Mouse (Mus musculus) hindbrain, embryonic 12.5 days (tissue): ENCODE measurements at regions not wholly inside any gene's neighbourhood (a gene's known extent, or its start where the extent isn't known, plus 50 kb on each side); places are given as distances from the start of the nearest gene placed in this dataset.

Experiments used
- ATAC-seq: fragments of 200-750 bp; cut with Nextera tagmentation; 2 replicates; pipeline ENCODE4 v1.8.0; 2017; ENCODE audit warnings: moderate TSS enrichment; ENCODE audit not compliant: low FRiP score
- H3K27ac ChIP-seq: fragments of 300-500 bp; sonication (generic); 2 replicates; pipeline ENCODE4 v1.5.1; 2016; ENCODE audit warnings: mild to moderate bottlenecking
- H3K27me3 ChIP-seq: fragments of 300-500 bp; sonication (generic); 2 replicates; pipeline ENCODE4 v1.6.1; 2016; ENCODE audit warnings: mild to moderate bottlenecking
- H3K36me3 ChIP-seq: fragments of 300-500 bp; sonication (generic); 2 replicates; pipeline ENCODE4 v1.6.1; 2016; ENCODE audit warnings: mild to moderate bottlenecking
- H3K4me1 ChIP-seq: fragments of 300-500 bp; sonication (generic); 2 replicates; pipeline ENCODE4 v1.6.1; 2016
- H3K4me2 ChIP-seq: fragments of 300-500 bp; sonication (generic); replicated peaks from 2 replicates; pipeline ENCODE4 v1.6.1; 2016; ENCODE audit warnings: mild to moderate bottlenecking
- H3K4me3 ChIP-seq: fragments of 300-500 bp; sonication (generic); 2 replicates; pipeline ENCODE4 v1.5.1; 2016; ENCODE audit warnings: mild to moderate bottlenecking
- H3K9ac ChIP-seq: fragments of 300-500 bp; sonication (generic); 2 replicates; pipeline ENCODE4 v1.6.1; 2016; ENCODE audit warnings: mild to moderate bottlenecking, moderate library complexity
- H3K9me3 ChIP-seq: fragments of 300-500 bp; sonication (generic); replicated peaks from 2 replicates; pipeline ENCODE4 v1.6.1; 2016; ENCODE audit warnings: mild to moderate bottlenecking
- WGBS: fragments of 180-500 bp; shearing (Covaris S2); methylation state at CpG from one replicate; pipeline ENCODE4 v1.1.7; 2016; 5-methylcytosine and 5-hydroxymethylcytosine counted together

- Histone ChIP-seq H3K27me3 (0 out of 2 replicates have a peak, but pooled peaks cover 2% of the 10 kb centered on the region), H3K4me2 (no peak overlapping the region), H3K4me3 (no peak overlapping the region), H3K4me1 (peaks cover 11% of the 10 kb centered on the region; the same call in 1 of the 2 replicates), H3K27ac (no peak overlapping the region), H3K9ac (no peak overlapping the region), H3K36me3 (no peaks in the 10 kb centered on the region), H3K9me3 (no peaks in the 10 kb centered on the region)
- ATAC-seq, result peak; percentile 69; the same call in 1 of the 2 replicates
- 40% methylated on average over 6 of the region's 6 CpGs for WGBS
Measured at GRCm38 (mm10) chr8:86204421-86205229, 363.9 kb downstream of the Phkb start.

DNA sequence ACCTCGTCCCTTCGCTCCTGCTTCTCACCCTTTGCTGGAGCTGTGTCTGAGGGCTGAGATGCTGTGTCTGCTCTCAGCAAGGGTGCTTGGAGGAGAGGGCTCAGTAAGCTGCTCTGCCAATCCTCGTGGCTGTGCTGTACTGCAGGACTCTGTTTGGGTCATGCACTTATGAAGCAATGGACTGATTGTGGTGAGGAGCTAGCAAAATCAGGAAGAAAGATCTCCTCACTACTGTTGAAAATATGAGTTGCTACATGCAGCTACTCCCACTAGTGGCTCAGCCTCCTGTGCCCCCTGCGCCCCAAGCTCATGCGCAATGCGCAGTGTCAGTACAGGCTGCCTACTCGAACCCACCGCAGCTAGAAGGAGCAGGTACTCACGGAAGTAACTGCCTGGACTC lies 362.3 kb downstream of the Phkb start:
- peaks cover 11% of the 10 kb centered on the region; the same call in 1 of the 2 replicates for H3K4me1 ChIP-seq
- no peak overlapping the region for H3K4me2 ChIP-seq
- no peak overlapping the region for H3K4me3 ChIP-seq
- ATAC-seq, result no peak
- no peaks in the 10 kb centered on the region for H3K9me3 ChIP-seq
- 0 out of 2 replicates have a peak, but pooled peaks cover 2% of the 10 kb centered on the region for H3K27me3 ChIP-seq
- H3K36me3 ChIP-seq, result no peaks in the 10 kb centered on the region
- WGBS, result 44% methylated on average over 9 of the region's 9 CpGs
- no peak overlapping the region for H3K27ac ChIP-seq
- no peak overlapping the region for H3K9ac ChIP-seq

GRCm38 (mm10) chr8:86201830-86202229 lies 361.1 kb downstream of the Phkb start:
- no peak for ATAC-seq
- Histone ChIP-seq H3K27ac (no peak overlapping the region), H3K4me2 (no peak overlapping the region)

DNA sequence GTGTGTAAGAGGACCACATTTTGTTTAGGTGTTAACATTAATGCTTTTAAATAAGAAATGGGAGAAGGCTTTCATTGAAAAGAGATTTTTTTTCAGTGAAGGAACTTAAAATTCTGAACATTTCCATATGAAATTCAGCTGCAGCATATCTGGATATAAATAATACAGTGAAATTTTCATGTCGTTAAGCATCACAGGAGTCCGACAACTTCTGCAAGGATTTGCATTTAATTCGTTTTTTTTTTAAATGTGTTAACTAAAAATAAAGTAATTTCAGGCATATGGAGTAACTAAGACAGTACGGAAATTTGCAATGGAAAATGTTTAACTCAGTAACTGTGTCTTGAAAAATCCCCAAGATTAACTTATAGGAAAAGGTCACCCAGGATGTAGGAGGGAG lies 351.5 kb downstream of the Phkb start:
- Histone ChIP-seq H3K27me3 (no peaks in the 10 kb centered on the region), H3K36me3 (no peaks in the 10 kb centered on the region), H3K27ac (no peak overlapping the region), H3K4me1 (no peaks in the 10 kb centered on the region), H3K9me3 (no peaks in the 10 kb centered on the region), H3K4me2 (no peak overlapping the region), H3K9ac (no peak overlapping the region), H3K4me3 (no peak overlapping the region)
- no peak for ATAC-seq
- WGBS, result 81% methylated on average over 4 of the region's 4 CpGs

More at GRCm38 (mm10) chr8:86201830-86202229, 361.1 kb downstream of the Phkb start:
- no peaks in the 10 kb centered on the region for H3K36me3 ChIP-seq
- H3K27me3 ChIP-seq, result 0 out of 2 replicates have a peak, but pooled peaks cover 2% of the 10 kb centered on the region
- WGBS, result 86% methylated on average over 4 of the region's 4 CpGs
- H3K9me3 ChIP-seq, result no peaks in the 10 kb centered on the region
- H3K9ac ChIP-seq, result no peak overlapping the region
- peaks cover 11% of the 10 kb centered on the region; the same call in 1 of the 2 replicates for H3K4me1 ChIP-seq
- H3K4me3 ChIP-seq, result no peak overlapping the region

- Histone ChIP-seq H3K27ac (no peak overlapping the region), H3K27me3 (no peaks in the 10 kb centered on the region), H3K36me3 (no peaks in the 10 kb centered on the region), H3K4me3 (no peak overlapping the region), H3K9ac (no peak overlapping the region), H3K9me3 (no peaks in the 10 kb centered on the region), H3K4me2 (no peak overlapping the region), H3K4me1 (no peaks in the 10 kb centered on the region)
- WGBS, result 95% methylated on average over 5 of the region's 5 CpGs
- ATAC-seq, result no peak
Measured at GRCm38 (mm10) chr8:86184671-86185070, 343.9 kb downstream of the Phkb start.

- H3K27ac ChIP-seq, result no peak overlapping the region
- H3K4me3 ChIP-seq, result no peak overlapping the region
- H3K9ac ChIP-seq, result no peak overlapping the region
- no peaks in the 10 kb centered on the region for H3K4me1 ChIP-seq
- 87% methylated on average over 3 of the region's 3 CpGs for WGBS
- ATAC-seq, result no peak
- H3K27me3 ChIP-seq, result no peaks in the 10 kb centered on the region
- H3K4me2 ChIP-seq, result no peak overlapping the region
- H3K9me3 ChIP-seq, result no peaks in the 10 kb centered on the region
- no peaks in the 10 kb centered on the region for H3K36me3 ChIP-seq
Measured at GRCm38 (mm10) chr8:86180793-86181192, 340.0 kb downstream of the Phkb start.

DNA sequence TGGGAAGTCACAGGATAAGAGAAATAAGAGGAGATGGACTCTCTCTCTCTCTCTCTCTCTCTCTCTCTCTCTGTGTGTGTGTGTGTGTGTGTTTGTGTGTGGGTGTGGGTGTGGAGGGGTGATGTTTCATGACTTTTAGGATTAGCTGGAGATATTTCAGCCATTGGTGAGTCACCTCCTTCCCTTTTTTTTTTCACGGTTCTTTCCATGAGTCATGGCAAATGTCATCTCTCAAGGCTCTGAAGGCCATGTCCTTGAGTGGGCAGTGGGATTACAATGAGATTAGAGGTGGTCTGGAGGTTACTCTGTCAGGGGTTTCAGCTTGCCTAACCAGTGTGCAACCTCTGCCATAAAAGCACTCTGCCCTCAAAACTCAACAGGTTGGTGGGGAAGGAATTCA lies 329.3 kb downstream of the Phkb start:
- no peaks in the 10 kb centered on the region for H3K27me3 ChIP-seq
- WGBS, result 100% methylated on average over 1 of the region's 1 CpGs

DNA sequence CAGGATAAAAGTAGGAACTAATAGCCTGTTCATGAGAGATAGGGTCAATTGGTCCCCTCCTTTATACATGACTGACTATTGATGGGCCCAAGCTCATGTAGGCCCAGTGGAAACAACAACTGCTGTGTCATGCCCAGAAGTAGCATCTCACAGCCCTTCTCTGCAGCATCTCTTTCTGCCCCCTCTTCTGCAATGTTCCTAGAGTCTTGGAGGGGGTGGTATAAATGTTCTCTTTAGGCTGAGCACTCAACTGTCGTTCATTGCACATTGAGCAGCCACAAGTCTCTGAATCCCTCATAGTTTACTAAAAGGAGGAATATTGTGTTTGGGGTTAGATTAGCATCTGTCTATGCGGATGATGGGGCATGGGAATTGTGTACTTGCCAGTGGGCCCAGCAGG lies 324.1 kb downstream of the Phkb start:
- 94% methylated on average over 2 of the region's 2 CpGs for WGBS
- ATAC-seq, result no peak

More for the DNA sequence above, 329.3 kb downstream of the Phkb start:
- ATAC-seq, result no peak
- no peaks in the 10 kb centered on the region for H3K36me3 ChIP-seq
- H3K4me2 ChIP-seq, result no peak overlapping the region
- no peak overlapping the region for H3K9ac ChIP-seq
- H3K4me1 ChIP-seq, result no peaks in the 10 kb centered on the region
- H3K4me3 ChIP-seq, result no peak overlapping the region
- H3K27ac ChIP-seq, result no peak overlapping the region
- H3K9me3 ChIP-seq, result no peaks in the 10 kb centered on the region

DNA sequence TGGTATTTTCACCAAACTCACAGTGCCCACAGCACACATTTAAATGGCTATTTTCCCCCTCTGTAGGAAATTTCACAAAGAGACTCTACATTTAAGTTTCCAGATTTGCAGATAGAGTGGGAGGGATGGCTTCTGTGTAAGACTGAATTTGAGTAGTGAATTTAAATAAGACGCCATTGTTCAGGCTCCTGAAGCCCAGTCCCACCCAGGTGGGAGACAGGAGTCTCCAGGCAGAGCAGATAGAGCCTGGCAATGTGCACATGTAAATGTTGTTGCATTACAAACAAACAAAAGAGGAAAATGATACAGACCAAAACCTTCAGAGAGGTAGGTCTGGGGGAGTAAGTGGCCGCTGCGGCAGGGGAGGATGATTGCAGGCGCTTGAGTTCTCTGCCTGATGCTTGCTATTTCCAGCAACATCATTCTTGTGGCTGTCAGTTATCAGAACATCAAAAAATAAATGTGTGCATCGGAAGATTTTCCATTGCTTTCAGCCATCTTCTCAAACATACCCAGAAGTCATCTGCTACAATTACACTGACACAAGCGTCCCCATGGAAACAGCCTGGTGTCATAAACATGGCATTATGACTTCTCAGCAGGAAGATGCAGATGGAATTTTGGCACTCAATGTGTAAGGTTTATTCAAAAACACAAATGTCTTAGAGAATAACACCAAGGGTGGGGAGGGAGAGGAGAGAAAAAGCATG lies 318.5 kb downstream of the Phkb start:
- Histone ChIP-seq H3K27me3 (no peaks in the 10 kb centered on the region), H3K4me1 (no peaks in the 10 kb centered on the region), H3K4me3 (no peak overlapping the region), H3K36me3 (no peaks in the 10 kb centered on the region), H3K9me3 (no peaks in the 10 kb centered on the region; the same call in 1 of the 2 replicates), H3K27ac (no peak overlapping the region; the same call in 1 of the 2 replicates), H3K9ac (no peak overlapping the region), H3K4me2 (no peak overlapping the region)
- 87% methylated on average over 6 of the region's 6 CpGs for WGBS
- no peak for ATAC-seq

More for the DNA sequence above, 324.1 kb downstream of the Phkb start:
- H3K4me2 ChIP-seq, result no peak overlapping the region
- H3K4me3 ChIP-seq, result no peak overlapping the region
- H3K27ac ChIP-seq, result no peak overlapping the region
- H3K27me3 ChIP-seq, result no peaks in the 10 kb centered on the region
- no peaks in the 10 kb centered on the region for H3K4me1 ChIP-seq
- H3K9ac ChIP-seq, result no peak overlapping the region
- no peaks in the 10 kb centered on the region; the same call in 1 of the 2 replicates for H3K9me3 ChIP-seq
- no peaks in the 10 kb centered on the region for H3K36me3 ChIP-seq

DNA sequence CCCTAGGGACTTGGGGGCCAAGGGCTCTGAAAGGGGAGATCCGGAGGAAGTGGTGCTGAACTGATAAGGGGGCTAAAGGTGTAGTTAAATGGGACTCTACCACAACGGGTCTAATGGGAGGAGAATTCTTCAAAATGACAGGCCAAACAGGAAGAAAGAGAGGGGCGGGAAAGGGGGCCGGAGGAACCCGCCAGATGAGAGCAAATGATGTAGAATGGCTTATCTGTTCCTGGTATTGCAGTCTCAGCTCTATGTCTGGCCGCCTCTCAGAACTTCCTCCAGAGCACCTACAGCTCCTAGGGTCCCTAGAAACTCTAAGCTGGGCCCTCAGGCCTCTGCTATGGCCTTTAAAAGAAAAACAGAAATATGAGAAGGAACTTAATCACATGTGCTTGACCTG lies 306.8 kb downstream of the Phkb start:
- Histone ChIP-seq H3K27me3 (no peaks in the 10 kb centered on the region), H3K9me3 (no peaks in the 10 kb centered on the region), H3K9ac (no peak overlapping the region), H3K4me2 (no peak overlapping the region), H3K27ac (no peak overlapping the region), H3K36me3 (no peaks in the 10 kb centered on the region), H3K4me1 (no peaks in the 10 kb centered on the region), H3K4me3 (no peak overlapping the region)
- 74% methylated on average over 6 of the region's 6 CpGs for WGBS
- ATAC-seq, result no peak

GRCm38 (mm10) chr8:86125244-86125643 lies 284.5 kb downstream of the Phkb start:
- Histone ChIP-seq H3K27me3 (no peaks in the 10 kb centered on the region), H3K4me1 (no peaks in the 10 kb centered on the region), H3K9ac (no peak overlapping the region), H3K36me3 (no peaks in the 10 kb centered on the region), H3K27ac (no peak overlapping the region), H3K4me3 (no peak overlapping the region), H3K4me2 (no peak overlapping the region), H3K9me3 (no peaks in the 10 kb centered on the region)
- WGBS, result 71% methylated on average over 2 of the region's 2 CpGs
- no peak for ATAC-seq

DNA sequence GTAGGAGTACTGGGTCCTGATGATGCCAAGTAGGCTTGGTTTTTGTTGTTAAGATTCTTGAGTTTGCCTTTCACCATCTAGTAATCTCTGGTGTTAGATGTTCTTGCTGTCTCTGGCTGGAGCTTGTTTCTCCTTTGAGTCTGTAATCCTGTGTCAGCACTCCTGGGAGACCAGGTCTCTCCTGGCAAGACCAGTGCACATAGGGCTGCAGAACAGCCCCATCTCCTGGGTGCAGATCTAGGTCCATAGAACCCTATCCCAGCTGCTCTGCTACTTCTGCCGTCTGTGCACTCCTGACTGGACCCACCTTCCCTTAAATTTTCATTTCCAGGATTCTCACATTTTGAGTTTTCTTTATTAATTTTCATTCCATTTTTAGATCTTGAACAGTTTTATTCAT lies 283.9 kb downstream of the Phkb start:
- H3K27me3 ChIP-seq, result no peaks in the 10 kb centered on the region
- no peak overlapping the region for H3K4me3 ChIP-seq
- no peak overlapping the region for H3K4me2 ChIP-seq
- 93% methylated on average over 1 of the region's 1 CpGs for WGBS
- no peak for ATAC-seq
- H3K4me1 ChIP-seq, result no peaks in the 10 kb centered on the region
- H3K9ac ChIP-seq, result no peak overlapping the region
- no peaks in the 10 kb centered on the region for H3K36me3 ChIP-seq
- H3K9me3 ChIP-seq, result no peaks in the 10 kb centered on the region
- no peak overlapping the region for H3K27ac ChIP-seq
